Mouse (Mus musculus): ENCODE data around the gene Adra2a. TPM values are rescaled to one million over a fixed set of nuclear protein-coding genes. Genes with fewer than 3 reads are reported as not detected.

The Adra2a gene
- polyA plus RNA-seq, 1 experiment from 2014 or later: 0.88 TPM

GRCm38 (mm10) chr19:54051651-54052050, 7.7 kb downstream of the Adra2a start:
- Histone ChIP-seq H3K27me3 (ENCODE audit: control insufficient read depth, insufficient read depth, low read length) (peaks cover 24% of the 10 kb centered on the region), H3K9ac (replicated peaks; ENCODE audit: low read length) (no peak overlapping the region), H3K4me1 (ENCODE audit: control insufficient read depth, insufficient read depth, low read length) (peaks cover 3% of the 10 kb centered on the region; the same call in 1 of the 2 replicates), H3K4me3 (ENCODE audit: low read depth, low read length) (no peak overlapping the region), H3K27ac (replicated peaks; ENCODE audit: low read depth, low read length) (no peak overlapping the region), H3K36me3 (replicated peaks; ENCODE audit: control insufficient read depth, insufficient read depth, low read depth, low read length) (no peaks in the 10 kb centered on the region), H3K4me2 (ENCODE audit: low read depth, low read length) (no peak overlapping the region), H3K9me3 (replicated peaks; ENCODE audit: control insufficient read depth, low read length) (no peaks in the 10 kb centered on the region)
- DNase-seq (ENCODE audit: low spot score) (no peak), ATAC-seq (replicated peaks; ENCODE audit: insufficient number of reproducible peaks, low FRiP score, low TSS enrichment, low read depth) (no peak)
- WGBS: 69% methylated on average over 4 of the region's 4 CpGs

GRCm38 (mm10) chr19:54055845-54056244, 11.9 kb downstream of the Adra2a start:
- DNase-seq (ENCODE audit: low spot score): no peak
- Histone ChIP-seq H3K9me3 (replicated peaks; ENCODE audit: control insufficient read depth, low read length) (no peaks in the 10 kb centered on the region), H3K36me3 (replicated peaks; ENCODE audit: control insufficient read depth, insufficient read depth, low read depth, low read length) (no peaks in the 10 kb centered on the region), H3K9ac (replicated peaks; ENCODE audit: low read length) (no peak overlapping the region), H3K4me3 (ENCODE audit: low read depth, low read length) (no peak overlapping the region), H3K4me2 (ENCODE audit: low read depth, low read length) (no peak overlapping the region), H3K27ac (replicated peaks; ENCODE audit: low read depth, low read length) (no peak overlapping the region), H3K27me3 (ENCODE audit: control insufficient read depth, insufficient read depth, low read length) (no peaks in the 10 kb centered on the region), H3K4me1 (ENCODE audit: control insufficient read depth, insufficient read depth, low read length) (no peaks in the 10 kb centered on the region)
- ATAC-seq (replicated peaks; ENCODE audit: insufficient number of reproducible peaks, low FRiP score, low TSS enrichment, low read depth): no peak
- WGBS: 66% methylated on average over 5 of the region's 5 CpGs

- no peaks in the 10 kb centered on the region for H3K27me3 ChIP-seq (ENCODE audit: control insufficient read depth, insufficient read depth, low read length)
- no peak overlapping the region for H3K4me2 ChIP-seq (ENCODE audit: low read depth, low read length)
- 81% methylated on average over 7 of the region's 7 CpGs for WGBS
- H3K9me3 ChIP-seq (replicated peaks; ENCODE audit: control insufficient read depth, low read length): no peaks in the 10 kb centered on the region
- ATAC-seq (replicated peaks; ENCODE audit: insufficient number of reproducible peaks, low FRiP score, low TSS enrichment, low read depth) (no peak), DNase-seq (ENCODE audit: low spot score) (no peak)
- no peaks in the 10 kb centered on the region for H3K4me1 ChIP-seq (ENCODE audit: control insufficient read depth, insufficient read depth, low read length)
- no peak overlapping the region for H3K9ac ChIP-seq (replicated peaks; ENCODE audit: low read length)
- no peak overlapping the region for H3K27ac ChIP-seq (replicated peaks; ENCODE audit: low read depth, low read length)
- no peaks in the 10 kb centered on the region for H3K36me3 ChIP-seq (replicated peaks; ENCODE audit: control insufficient read depth, insufficient read depth, low read depth, low read length)
- no peak overlapping the region for H3K4me3 ChIP-seq (ENCODE audit: low read depth, low read length)
These were observed 24.5 kb downstream of the Adra2a start for GRCm38 (mm10) chr19:54068447-54068846.

GRCm38 (mm10) chr19:54070521-54070920, 26.6 kb downstream of the Adra2a start:
- no peak overlapping the region for H3K27ac ChIP-seq (replicated peaks; ENCODE audit: low read depth, low read length)
- H3K4me3 ChIP-seq (ENCODE audit: low read depth, low read length): no peak overlapping the region
- ATAC-seq (replicated peaks; ENCODE audit: insufficient number of reproducible peaks, low FRiP score, low TSS enrichment, low read depth): no peak
- no peak overlapping the region for H3K4me2 ChIP-seq (ENCODE audit: low read depth, low read length)
- no peaks in the 10 kb centered on the region for H3K9me3 ChIP-seq (replicated peaks; ENCODE audit: control insufficient read depth, low read length)
- no peak for DNase-seq (ENCODE audit: low spot score)
- WGBS: 87% methylated on average over 5 of the region's 5 CpGs
- H3K27me3 ChIP-seq (ENCODE audit: control insufficient read depth, insufficient read depth, low read length): no peaks in the 10 kb centered on the region
- no peaks in the 10 kb centered on the region for H3K36me3 ChIP-seq (replicated peaks; ENCODE audit: control insufficient read depth, insufficient read depth, low read depth, low read length)
- no peak overlapping the region for H3K9ac ChIP-seq (replicated peaks; ENCODE audit: low read length)
- H3K4me1 ChIP-seq (ENCODE audit: control insufficient read depth, insufficient read depth, low read length): no peaks in the 10 kb centered on the region

DNA sequence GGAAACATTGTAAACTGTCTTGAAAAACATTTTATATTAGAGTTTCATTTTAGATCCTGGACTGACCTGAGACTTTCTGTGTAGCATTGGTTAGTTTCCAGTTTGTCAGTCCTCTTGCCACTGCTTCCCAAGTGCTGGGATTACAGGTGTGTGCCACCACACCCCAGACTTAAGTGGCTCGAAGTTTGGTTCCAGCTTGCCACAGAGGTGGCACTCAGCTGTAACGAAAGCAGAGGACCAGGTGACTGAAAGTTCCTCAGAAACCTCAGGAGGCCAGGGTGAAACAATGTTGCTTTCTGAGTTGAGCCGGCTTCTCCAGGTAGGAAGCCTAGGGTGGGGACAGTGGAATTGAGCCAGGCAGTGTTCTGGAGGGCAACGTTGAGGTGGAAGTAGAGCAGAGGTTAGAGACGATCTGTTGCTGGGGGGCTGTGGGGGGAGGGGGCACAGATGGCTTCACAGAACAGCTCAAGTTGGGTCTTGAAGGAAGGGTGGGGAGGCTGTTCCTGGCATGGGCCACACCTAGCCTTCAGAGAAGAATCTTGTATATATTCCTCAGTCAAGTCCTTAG, 28.4 kb downstream of the Adra2a start:
- Histone ChIP-seq H3K27ac (replicated peaks; ENCODE audit: low read depth, low read length) (no peak overlapping the region), H3K27me3 (ENCODE audit: control insufficient read depth, insufficient read depth, low read length) (no peaks in the 10 kb centered on the region), H3K4me1 (ENCODE audit: control insufficient read depth, insufficient read depth, low read length) (no peaks in the 10 kb centered on the region), H3K36me3 (replicated peaks; ENCODE audit: control insufficient read depth, insufficient read depth, low read depth, low read length) (no peaks in the 10 kb centered on the region), H3K4me2 (ENCODE audit: low read depth, low read length) (no peak overlapping the region), H3K4me3 (ENCODE audit: low read depth, low read length) (no peak overlapping the region), H3K9me3 (replicated peaks; ENCODE audit: control insufficient read depth, low read length) (no peaks in the 10 kb centered on the region), H3K9ac (replicated peaks; ENCODE audit: low read length) (no peak overlapping the region)
- ATAC-seq (replicated peaks; ENCODE audit: insufficient number of reproducible peaks, low FRiP score, low TSS enrichment, low read depth): no peak
- 78% methylated on average over 5 of the region's 5 CpGs for WGBS
- DNase-seq (ENCODE audit: low spot score): no peak

DNA sequence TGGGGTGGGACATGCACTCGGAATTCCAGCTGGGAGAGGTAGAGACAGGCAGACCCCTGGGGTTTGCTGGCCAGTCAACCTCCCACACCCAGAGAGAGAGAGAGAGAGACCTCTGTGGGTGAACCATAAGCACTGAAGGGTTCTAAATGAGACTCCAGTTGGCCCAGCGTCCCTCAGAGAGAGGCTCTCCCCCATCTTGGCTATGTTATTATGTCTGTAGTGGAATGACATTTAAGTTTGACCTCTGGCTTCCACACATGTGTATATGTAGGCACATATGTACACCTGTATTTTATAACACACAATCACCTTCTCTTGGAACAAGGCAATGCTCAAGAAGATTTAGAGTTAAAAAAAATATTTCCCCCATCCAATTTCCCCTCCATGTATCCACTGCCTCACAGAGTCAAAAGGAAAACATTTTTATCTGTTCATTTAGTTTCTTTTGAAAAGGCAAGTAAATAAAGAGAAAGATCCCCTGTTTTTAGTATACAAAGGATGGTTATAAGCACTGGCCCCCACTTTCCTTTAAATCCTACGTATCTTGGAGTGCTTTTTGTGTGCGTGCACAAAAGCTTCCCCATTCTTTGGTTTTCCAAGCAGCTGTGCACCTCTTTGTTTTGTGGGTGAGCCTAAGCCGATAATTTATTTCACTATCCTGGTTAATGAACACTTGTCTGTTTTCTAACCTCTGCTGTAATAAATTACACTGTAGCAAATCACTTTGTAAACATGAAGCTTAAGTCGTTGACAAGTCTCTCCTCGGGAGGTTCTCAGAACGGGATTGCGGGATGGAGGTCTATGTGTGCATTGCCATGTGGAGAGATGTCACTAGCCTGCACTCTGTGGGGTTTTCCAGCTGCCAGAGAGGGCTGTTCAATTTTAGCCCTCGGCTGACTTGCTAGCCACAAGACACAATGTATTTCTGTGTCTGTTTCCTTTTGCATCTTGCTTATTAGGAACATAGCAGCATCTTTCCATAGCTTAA, 32.7 kb downstream of the Adra2a start:
- no peaks in the 10 kb centered on the region for H3K36me3 ChIP-seq (replicated peaks; ENCODE audit: control insufficient read depth, insufficient read depth, low read depth, low read length)
- no peak overlapping the region for H3K4me3 ChIP-seq (ENCODE audit: low read depth, low read length)
- H3K4me2 ChIP-seq (ENCODE audit: low read depth, low read length): no peak overlapping the region
- no peak for ATAC-seq (replicated peaks; ENCODE audit: insufficient number of reproducible peaks, low FRiP score, low TSS enrichment, low read depth)
- H3K27me3 ChIP-seq (ENCODE audit: control insufficient read depth, insufficient read depth, low read length): no peaks in the 10 kb centered on the region
- no peaks in the 10 kb centered on the region for H3K4me1 ChIP-seq (ENCODE audit: control insufficient read depth, insufficient read depth, low read length)
- H3K27ac ChIP-seq (replicated peaks; ENCODE audit: low read depth, low read length): no peak overlapping the region
- 59% methylated on average over 10 of the region's 10 CpGs for WGBS
- DNase-seq (ENCODE audit: low spot score): no peak
- H3K9ac ChIP-seq (replicated peaks; ENCODE audit: low read length): no peak overlapping the region
- no peaks in the 10 kb centered on the region for H3K9me3 ChIP-seq (replicated peaks; ENCODE audit: control insufficient read depth, low read length)

GRCm38 (mm10) chr19:54081303-54081702, 37.4 kb downstream of the Adra2a start:
- H3K27ac ChIP-seq (replicated peaks; ENCODE audit: low read depth, low read length): no peak overlapping the region

DNA sequence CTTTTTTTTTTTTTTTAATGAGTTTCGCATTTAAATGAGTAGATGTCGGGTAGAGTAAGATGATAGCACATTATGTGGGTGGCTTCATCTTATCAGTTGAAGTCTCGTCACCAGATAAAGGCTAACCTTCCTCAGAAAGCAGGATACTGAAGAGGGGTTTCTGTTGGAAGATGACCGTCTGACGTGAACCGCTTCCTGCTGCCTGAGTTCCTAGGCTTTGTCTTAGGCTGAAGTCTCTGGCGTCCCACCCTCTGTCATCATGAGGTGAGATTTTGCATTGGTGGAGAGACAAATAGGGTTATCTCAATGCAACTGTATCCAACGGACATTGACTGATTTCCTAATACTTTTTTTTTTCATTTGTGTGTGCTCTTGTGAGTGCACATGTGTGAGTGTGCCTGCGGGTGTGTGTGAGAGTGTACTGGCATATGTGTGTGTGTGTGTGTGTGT, 37.8 kb downstream of the Adra2a start:
- ATAC-seq (replicated peaks; ENCODE audit: insufficient number of reproducible peaks, low FRiP score, low TSS enrichment, low read depth) (no peak), DNase-seq (ENCODE audit: low spot score) (no peak)
- H3K27ac ChIP-seq (replicated peaks; ENCODE audit: low read depth, low read length): no peak overlapping the region
- 84% methylated on average over 9 of the region's 9 CpGs for WGBS
- H3K36me3 ChIP-seq (replicated peaks; ENCODE audit: control insufficient read depth, insufficient read depth, low read depth, low read length): no peaks in the 10 kb centered on the region
- H3K4me3 ChIP-seq (ENCODE audit: low read depth, low read length): no peak overlapping the region
- H3K27me3 ChIP-seq (ENCODE audit: control insufficient read depth, insufficient read depth, low read length): no peaks in the 10 kb centered on the region
- no peaks in the 10 kb centered on the region for H3K9me3 ChIP-seq (replicated peaks; ENCODE audit: control insufficient read depth, low read length)
- no peak overlapping the region for H3K4me2 ChIP-seq (ENCODE audit: low read depth, low read length)
- no peaks in the 10 kb centered on the region for H3K4me1 ChIP-seq (ENCODE audit: control insufficient read depth, insufficient read depth, low read length)
- H3K9ac ChIP-seq (replicated peaks; ENCODE audit: low read length): no peak overlapping the region

More at GRCm38 (mm10) chr19:54081303-54081702, 37.4 kb downstream of the Adra2a start:
- WGBS: 89% methylated on average over 9 of the region's 9 CpGs
- ATAC-seq (replicated peaks; ENCODE audit: insufficient number of reproducible peaks, low FRiP score, low TSS enrichment, low read depth): no peak
- no peak overlapping the region for H3K9ac ChIP-seq (replicated peaks; ENCODE audit: low read length)
- no peaks in the 10 kb centered on the region for H3K9me3 ChIP-seq (replicated peaks; ENCODE audit: control insufficient read depth, low read length)
- H3K4me1 ChIP-seq (ENCODE audit: control insufficient read depth, insufficient read depth, low read length): no peaks in the 10 kb centered on the region
- no peaks in the 10 kb centered on the region for H3K36me3 ChIP-seq (replicated peaks; ENCODE audit: control insufficient read depth, insufficient read depth, low read depth, low read length)
- no peak overlapping the region for H3K4me3 ChIP-seq (ENCODE audit: low read depth, low read length)
- H3K4me2 ChIP-seq (ENCODE audit: low read depth, low read length): no peak overlapping the region
- no peak for DNase-seq (ENCODE audit: low spot score)
- H3K27me3 ChIP-seq (ENCODE audit: control insufficient read depth, insufficient read depth, low read length): no peaks in the 10 kb centered on the region
